ENCODE assay signal across 7 mouse cellular contexts in genomic region chr1:135698451-135698921, GRCm38 (mm10). TPM values are rescaled to one million over a fixed set of nuclear protein-coding genes. Genes with fewer than 3 reads are reported as not detected.
DNase-seq lines count a peak whose midpoint lies in the region; ATAC-seq lines count a peak whose summit lies in the region.

No protein-coding gene starts in this region.

- H3K27ac ChIP-seq in lung, embryonic 15.5 days: no peak overlapping the region
- H3K27ac ChIP-seq in forebrain, embryonic 14.5 days (ENCODE audit: low read depth, low read length): no peak overlapping the region
- peak overlapping the region; percentile 70 for H3K27ac ChIP-seq in limb, embryonic 13.5 days

- peaks cover 32% of the 10 kb centered on the region for H3K4me1 ChIP-seq in lung, embryonic 15.5 days
- H3K4me1 ChIP-seq in forebrain, embryonic 14.5 days (ENCODE audit: control insufficient read depth, insufficient read depth, low read length): peaks cover 9% of the 10 kb centered on the region; the same call in 1 of the 2 replicates
- peaks cover 37% of the 10 kb centered on the region for H3K4me1 ChIP-seq in limb, embryonic 13.5 days

- H3K27me3 ChIP-seq in lung, embryonic 15.5 days: no peaks in the 10 kb centered on the region; the same call in 1 of the 2 replicates
- peaks cover 5% of the 10 kb centered on the region for H3K27me3 ChIP-seq in forebrain, embryonic 14.5 days (replicated peaks; ENCODE audit: control insufficient read depth, insufficient read depth, low read length)
- H3K27me3 ChIP-seq in limb, embryonic 13.5 days: no peaks in the 10 kb centered on the region; the same call in 1 of the 2 replicates

- WGBS in lung, embryonic 15.5 days: 20% methylated on average over 11 of the region's 11 CpGs
- WGBS in forebrain, embryonic 14.5 days: 9% methylated on average over 11 of the region's 11 CpGs
- WGBS in limb, embryonic 13.5 days: 1% methylated on average over 11 of the region's 11 CpGs

- DNase-seq in lung, postnatal 4 days: no peak
- DNase-seq in forebrain, embryonic 14.5 days (ENCODE audit: low spot score): peak; percentile 42
- DNase-seq in thymus, adult 18-20 months: no peak
- no peak for DNase-seq in cerebellum, adult 11 months
- no peak for DNase-seq in kidney, adult 11 months

- ATAC-seq in lung, embryonic 15.5 days (ENCODE audit: borderline replicate concordance, extremely low read depth, low FRiP score, low TSS enrichment): no peak
- ATAC-seq in forebrain, embryonic 14.5 days: no peak
- ATAC-seq in limb, embryonic 13.5 days (ENCODE audit: low FRiP score, low read depth): peak; percentile 85

- no peak overlapping the region for H3K9ac ChIP-seq in lung, embryonic 15.5 days
- H3K9ac ChIP-seq in forebrain, embryonic 14.5 days (ENCODE audit: low read length): peak overlapping the region; percentile 37; the same call in 1 of the 2 replicates
- 0 out of 2 replicates have a peak overlapping the region, but pooled peaks have one; percentile 36 for H3K9ac ChIP-seq in limb, embryonic 13.5 days

- H3K36me3 ChIP-seq in lung, embryonic 15.5 days: no peaks in the 10 kb centered on the region
- H3K36me3 ChIP-seq in forebrain, embryonic 14.5 days (ENCODE audit: control insufficient read depth, insufficient read depth, low read length): no peaks in the 10 kb centered on the region
- no peaks in the 10 kb centered on the region for H3K36me3 ChIP-seq in limb, embryonic 13.5 days

- H3K4me3 ChIP-seq in lung, embryonic 15.5 days: no peak overlapping the region
- peak overlapping the region; percentile 27 for H3K4me3 ChIP-seq in forebrain, embryonic 14.5 days (ENCODE audit: low read depth, low read length)
- H3K4me3 ChIP-seq in limb, embryonic 13.5 days: peak overlapping the region; percentile 33

- H3K9me3 ChIP-seq in lung, embryonic 15.5 days: no peaks in the 10 kb centered on the region
- H3K9me3 ChIP-seq in forebrain, embryonic 14.5 days (replicated peaks; ENCODE audit: control insufficient read depth, low read length): no peaks in the 10 kb centered on the region
- no peaks in the 10 kb centered on the region; the same call in 1 of the 2 replicates for H3K9me3 ChIP-seq in limb, embryonic 13.5 days

- peak overlapping the region; percentile 72 for H3K4me2 ChIP-seq in lung, embryonic 15.5 days
- H3K4me2 ChIP-seq in forebrain, embryonic 14.5 days (ENCODE audit: low read length): peak overlapping the region; percentile 64
- H3K4me2 ChIP-seq in limb, embryonic 13.5 days (replicated peaks): peak overlapping the region; percentile 70

RNA-seq across cellular contexts. Expression of gene Csrp1, which starts 21.4 kb away (rescaled TPM):
- polyA plus RNA-seq in lung, embryonic 15.5 days (2015; fragmentation: Nextera tagmentation; extraction: Ambion mirVana): 275 and 280 TPM in 2 replicates
- 22.3 and 24.9 TPM in 2 replicates for polyA plus RNA-seq in forebrain, embryonic 14.5 days (2014; fragmentation: Nextera tagmentation; extraction: Ambion mirVana)
- polyA plus RNA-seq in limb, embryonic 13.5 days (2015; fragmentation: Nextera tagmentation; extraction: Ambion mirVana): 74.0 and 77.5 TPM in 2 replicates
